Mouse (Mus musculus) erythroblast, embryonic 14.5 days (primary cell): ENCODE results near the gene Bdh2. TPM values are rescaled to one million over a fixed set of nuclear protein-coding genes. Genes with fewer than 3 reads are reported as not detected.

ENCODE experiments used
- H3K27me3 ChIP-seq: 2 replicates; pipeline ENCODE4 v1.6.1; 2012; ENCODE audit warnings: inconsistent platforms; ENCODE audit not compliant: control insufficient read depth
- H3K36me3 ChIP-seq: 2 replicates; pipeline ENCODE4 v1.6.1; 2012; ENCODE audit warnings: mild to moderate bottlenecking, inconsistent platforms; ENCODE audit not compliant: control insufficient read depth
- H3K4me1 ChIP-seq: 2 replicates; pipeline ENCODE4 v1.6.1; 2012; ENCODE audit warnings: inconsistent platforms; ENCODE audit not compliant: control insufficient read depth
- H3K4me3 ChIP-seq: replicated peaks from 2 replicates; pipeline ENCODE3; 2012; ENCODE audit warnings: moderate library complexity, mild to moderate bottlenecking, inconsistent platforms
- H3K9me3 ChIP-seq: 2 replicates; pipeline ENCODE4 v1.6.1; 2012; ENCODE audit warnings: low read length, inconsistent platforms, mixed read lengths; ENCODE audit not compliant: control insufficient read depth
- GATA1 ChIP-seq: IDR thresholded peaks from 2 replicates; pipeline ENCODE4 v1.6.1; 2012; ENCODE audit warnings: low read length, inconsistent platforms, mixed read lengths
- TAL1 ChIP-seq: IDR thresholded peaks from 3 replicates; pipeline ENCODE4 v1.6.1; 2012; ENCODE audit warnings: low read length, inconsistent platforms, mixed read lengths
- polyA plus RNA-seq: library from polyadenylated mRNA; stranded (reverse); fragments of >175 nt; gene quantifications from 2 replicates; pipeline ENCODE4 v1.2.3, GENCODE M21; 2012

Bdh2 gene
- polyA plus RNA-seq, 1 experiment: not detected

GRCm38 (mm10) chr3:135349022-135349421 is 68.0 kb downstream of the Bdh2 start:
- H3K4me1 ChIP-seq: no peaks in the 10 kb centered on the region
- H3K4me3 ChIP-seq: no peak overlapping the region
- TF ChIP-seq GATA1 (no peak), TAL1 (no peak)
- H3K36me3 ChIP-seq: no peaks in the 10 kb centered on the region
- H3K9me3 ChIP-seq: no peaks in the 10 kb centered on the region
- no peaks in the 10 kb centered on the region for H3K27me3 ChIP-seq

DNA sequence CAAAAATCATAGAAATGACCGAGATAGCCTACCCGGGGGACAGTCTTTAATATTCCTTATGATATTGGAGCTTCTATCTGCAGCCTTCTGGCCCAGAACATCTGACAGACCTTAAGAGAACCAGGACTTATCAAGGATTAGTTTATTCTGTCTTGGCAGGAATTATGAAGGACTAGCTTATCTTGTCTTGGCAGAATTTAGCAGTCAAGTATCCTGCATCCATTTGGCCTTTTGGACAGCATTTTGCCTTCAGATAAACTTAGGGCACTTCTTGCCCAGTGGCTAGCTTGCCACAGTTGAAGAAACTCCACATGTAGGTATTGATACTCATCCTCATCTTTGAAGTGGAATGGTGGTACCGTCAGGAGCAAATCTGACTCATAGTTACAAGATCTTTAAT is 70.8 kb downstream of the Bdh2 start:
- H3K27me3 ChIP-seq: no peaks in the 10 kb centered on the region
- TF ChIP-seq GATA1 (no peak), TAL1 (no peak)

More for the DNA sequence above, 70.8 kb downstream of the Bdh2 start:
- Histone ChIP-seq H3K4me1 (no peaks in the 10 kb centered on the region), H3K9me3 (no peaks in the 10 kb centered on the region), H3K36me3 (no peaks in the 10 kb centered on the region), H3K4me3 (no peak overlapping the region)

Other genes starting within 250 kb of the Bdh2 start
- gene Cenpe, start 68.7 kb upstream of the Bdh2 start, polyA plus RNA-seq: 1.1 and 2.0 TPM in 2 replicates
- 0.02 TPM in 1 of 2 replicates, not detected in the other for gene Slc9b2, start 26.5 kb downstream of the Bdh2 start, polyA plus RNA-seq
- gene Slc9b1, start 66.8 kb downstream of the Bdh2 start, polyA plus RNA-seq: 0.04 TPM in 1 of 2 replicates, not detected in the other
- gene Cisd2, start 142.7 kb downstream of the Bdh2 start, polyA plus RNA-seq: 3.5 TPM in 2 replicates
- 24.9 and 31.3 TPM in 2 replicates for gene Ube2d3, start 156.9 kb downstream of the Bdh2 start, polyA plus RNA-seq
- gene Manba, start 204.4 kb downstream of the Bdh2 start, polyA plus RNA-seq: 0.03 TPM in 1 of 2 replicates, not detected in the other